Mouse (Mus musculus) myocyte (in vitro differentiated cells): ENCODE measurements at regions not wholly inside any gene's neighbourhood (a gene's known extent, or its start where the extent isn't known, plus 50 kb on each side); places are given as distances from the start of the nearest gene placed in this dataset.

Experiments
- CEBPB ChIP-seq: IDR thresholded peaks from 2 replicates; pipeline ENCODE4 v1.6.1; 2011; ENCODE audit warnings: mild to moderate bottlenecking, moderate library complexity; ENCODE audit not compliant: poor library complexity, insufficient read depth, severe bottlenecking
- MAX ChIP-seq: IDR thresholded peaks from one replicate; pipeline ENCODE4 v1.6.1; 2011; ENCODE audit warnings: low read depth, mild to moderate bottlenecking, control low read depth
- MYOG ChIP-seq, 3 experiments: IDR thresholded peaks; one replicate each; pipeline ENCODE4 v1.6.1; 2011; ENCODE audit warnings: control low read depth in 2 of 3, low read depth in 2 of 3, mild to moderate bottlenecking in 2 of 3; ENCODE audit not compliant: insufficient read length in 2 of 3, control insufficient read depth in 1 of 3, insufficient read depth in 1 of 3
- POLR2AphosphoS2 ChIP-seq: IDR thresholded peaks from one replicate; pipeline ENCODE4 v1.6.1; 2011; ENCODE audit warnings: low read depth, control low read depth; ENCODE audit not compliant: insufficient read length
- SRF ChIP-seq: IDR thresholded peaks from one replicate; pipeline ENCODE4 v1.6.1; 2011; ENCODE audit warnings: low read depth; ENCODE audit not compliant: control insufficient read depth, insufficient read length
- TCF3 ChIP-seq: IDR thresholded peaks from one replicate; pipeline ENCODE4 v1.6.1; 2011; ENCODE audit warnings: low read depth, control low read depth; ENCODE audit not compliant: insufficient read length

DNA sequence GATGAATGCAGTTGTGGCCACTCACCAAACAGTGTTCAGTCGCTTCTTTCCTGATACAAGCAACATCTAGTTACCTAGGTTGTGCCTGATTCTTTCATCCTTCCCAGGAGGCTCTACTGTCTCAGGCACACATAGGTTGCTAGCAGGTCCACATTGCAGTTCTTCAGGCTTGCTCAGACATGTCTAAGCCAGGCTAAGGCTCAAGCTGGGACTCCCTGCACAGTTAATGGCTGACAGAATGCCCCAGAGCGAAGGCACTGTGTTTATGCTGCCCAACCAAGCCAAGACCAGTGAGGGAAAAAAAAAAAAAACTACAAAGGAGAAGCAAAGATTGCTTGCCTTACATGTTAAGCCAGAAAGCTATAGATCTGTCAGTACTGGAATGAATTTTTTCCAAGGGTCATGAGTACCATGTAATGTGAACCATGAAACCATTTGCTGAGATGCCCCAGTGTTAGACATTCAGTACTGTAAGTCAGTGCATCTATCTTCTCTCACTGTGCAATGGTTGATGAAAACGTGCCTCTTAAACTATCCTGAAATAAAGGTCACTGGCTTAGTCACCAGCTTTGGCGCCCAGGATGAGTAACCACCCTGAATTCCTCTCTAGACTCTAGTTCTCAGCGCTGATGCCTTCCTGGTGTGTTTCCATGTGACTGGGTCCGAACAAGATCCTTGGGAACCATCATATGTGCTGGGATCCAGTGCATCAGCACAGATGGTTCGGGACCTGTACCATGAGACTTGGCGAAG lies 152.8 kb upstream of the Zfp703 start:
- TF ChIP-seq CEBPB: no peak
- TF ChIP-seq MAX: no peak
- TF ChIP-seq MYOG (IDR thresholded peaks at IDR 0.05; ENCODE audit: control insufficient read depth in 1 of 3, insufficient read depth in 1 of 3, insufficient read length in 2 of 3, low read depth in 2 of 3): no peak
- TF ChIP-seq POLR2AphosphoS2: no peak
- no peak for TF ChIP-seq TCF3
- TF ChIP-seq SRF: no peak
